27 mouse cellular contexts compared by ENCODE assay signal in genomic region chr7:29774371-29774770, GRCm38 (mm10). TPM values are rescaled to one million over a fixed set of nuclear protein-coding genes. Genes with fewer than 3 reads are reported as not detected.
A peak's percentile ranks its signal among the peaks of the same experiment; 100 is the strongest.
DNase-seq lines count a peak whose midpoint lies in the region; ATAC-seq and TF ChIP-seq lines count a peak whose summit lies in the region.
"Had no signal": no experiment of that assay in that cellular context is flagged by ENCODE, and none has a peak within 500 bp of the region (broad histone marks: within the 10 kb centered on the region; RNA-seq: fewer than 3 reads in every experiment).

No protein-coding gene starts in this region.

- WGBS in kidney, adult 2 months: 49% methylated on average over 3 of the region's 3 CpGs
- 49% methylated on average over 3 of the region's 3 CpGs for WGBS in kidney, embryonic 16.5 days
- WGBS in limb, embryonic 14.5 days: 86% methylated on average over 3 of the region's 3 CpGs
- 96% methylated on average over 3 of the region's 3 CpGs for WGBS in limb, embryonic 10.5 days

- peak; percentile 59 for DNase-seq in kidney, adult 2 months
- no peak for DNase-seq in kidney, postnatal 25 days
- DNase-seq in kidney, postnatal 14 days: no peak
- DNase-seq in limb, embryonic 14.5 days (ENCODE audit: low spot score): no peak
- DNase-seq in limb, embryonic 10.5 days (ENCODE audit: low spot score): no peak
- DNase-seq: adrenal gland, adult 2 months; adrenal gland, postnatal 14 days; cerebellum, adult 11 months; cerebellum, adult 2 months; cerebellum, adult 9-11 months; cerebellum, postnatal 25 days; forebrain, postnatal 0 days; gastrocnemius, postnatal 36 days; heart, adult 2 months; heart, postnatal 14 days; heart, postnatal 4 days had no signal

- H3K27me3 ChIP-seq in kidney, adult 2 months (replicated peaks; ENCODE audit: control insufficient read depth, insufficient read depth, low read length): no peaks in the 10 kb centered on the region
- H3K27me3 ChIP-seq in kidney, embryonic 16.5 days (ENCODE audit: insufficient read depth, low read length): no peaks in the 10 kb centered on the region
- H3K27me3 ChIP-seq in limb, embryonic 14.5 days (ENCODE audit: control insufficient read depth, insufficient read depth, low read length): no peaks in the 10 kb centered on the region
- H3K27me3 ChIP-seq in limb, embryonic 10.5 days (ENCODE audit: low read depth, poor library complexity, severe bottlenecking): no peaks in the 10 kb centered on the region
- H3K27me3 ChIP-seq: embryonic facial prominence, embryonic 12.5 days; embryonic facial prominence, embryonic 15.5 days; heart, embryonic 13.5 days had no signal

- no peak for TF ChIP-seq POLR2A in kidney, adult 2 months (IDR thresholded peaks at IDR 0.05; ENCODE audit: low read depth, low read length)
- no peak for TF ChIP-seq POLR2A in limb, embryonic 14.5 days (IDR thresholded peaks at IDR 0.05; ENCODE audit: borderline replicate concordance, extremely low read depth, insufficient read depth, insufficient read length)

- TF ChIP-seq CTCF in kidney, adult 2 months (conservative IDR thresholded peaks at IDR 0.05; ENCODE audit: insufficient read depth, insufficient read length, low read depth, low read length): no peak

- H3K9ac ChIP-seq in kidney, embryonic 16.5 days (replicated peaks; ENCODE audit: low read length): no peak overlapping the region
- no peak overlapping the region for H3K9ac ChIP-seq in limb, embryonic 14.5 days (ENCODE audit: low read depth, low read length, severe bottlenecking)
- H3K9ac ChIP-seq: embryonic facial prominence, embryonic 12.5 days; embryonic facial prominence, embryonic 15.5 days; forebrain, postnatal 0 days; heart, embryonic 13.5 days; hindbrain, embryonic 14.5 days had no signal

- peaks cover 4% of the 10 kb centered on the region; the same call in 1 of the 2 replicates for H3K9me3 ChIP-seq in kidney, embryonic 16.5 days (ENCODE audit: low read length)
- no peaks in the 10 kb centered on the region for H3K9me3 ChIP-seq in limb, embryonic 14.5 days (ENCODE audit: control insufficient read depth, low read length)
- H3K9me3 ChIP-seq in limb, embryonic 10.5 days (replicated peaks): no peaks in the 10 kb centered on the region
- H3K9me3 ChIP-seq: embryonic facial prominence, embryonic 12.5 days; embryonic facial prominence, embryonic 15.5 days; heart, embryonic 13.5 days had no signal

- peaks cover 19% of the 10 kb centered on the region; the same call in 1 of the 2 replicates for H3K4me1 ChIP-seq in kidney, adult 2 months (ENCODE audit: control insufficient read depth, insufficient read depth, low read length)
- H3K4me1 ChIP-seq in kidney, embryonic 16.5 days (ENCODE audit: insufficient read depth, low read length): peaks cover 21% of the 10 kb centered on the region; the same call in 1 of the 2 replicates
- peaks cover 2% of the 10 kb centered on the region for H3K4me1 ChIP-seq in limb, embryonic 14.5 days (ENCODE audit: control insufficient read depth, insufficient read depth, low read length)
- H3K4me1 ChIP-seq in limb, embryonic 10.5 days: peaks cover 3% of the 10 kb centered on the region

- peak overlapping the region; percentile 88 for H3K27ac ChIP-seq in kidney, adult 2 months (ENCODE audit: insufficient read depth, low read depth, low read length)
- H3K27ac ChIP-seq in kidney, embryonic 16.5 days (ENCODE audit: low read length): peak overlapping the region; percentile 68
- no peak overlapping the region for H3K27ac ChIP-seq in limb, embryonic 14.5 days (replicated peaks; ENCODE audit: low read depth, low read length)
- no peak overlapping the region for H3K27ac ChIP-seq in limb, embryonic 10.5 days
- H3K27ac ChIP-seq: embryonic facial prominence, embryonic 12.5 days; heart, adult 2 months; heart, embryonic 10.5 days; hindbrain, embryonic 14.5 days had no signal

- H3K4me2 ChIP-seq in kidney, embryonic 16.5 days (replicated peaks; ENCODE audit: low read depth, low read length): no peak overlapping the region
- no peak overlapping the region for H3K4me2 ChIP-seq in limb, embryonic 14.5 days (replicated peaks; ENCODE audit: low read depth, low read length, severe bottlenecking)
- H3K4me2 ChIP-seq: embryonic facial prominence, embryonic 12.5 days; embryonic facial prominence, embryonic 15.5 days; heart, embryonic 13.5 days; hindbrain, embryonic 14.5 days had no signal

- no peak for ATAC-seq in kidney, embryonic 16.5 days (ENCODE audit: low FRiP score, low TSS enrichment)
- peak; percentile 41; the same call in 1 of the 2 replicates for ATAC-seq in limb, embryonic 14.5 days (ENCODE audit: low FRiP score, low read depth)
- ATAC-seq: CD4-positive, CD25-positive, alpha-beta regulatory T cell, adult 4 months; forebrain, embryonic 14.5 days; forebrain, postnatal 0 days had no signal

- no peak overlapping the region for H3K4me3 ChIP-seq in kidney, adult 2 months (ENCODE audit: insufficient read depth, low read depth, low read length)
- H3K4me3 ChIP-seq in kidney, embryonic 16.5 days (ENCODE audit: low read length): no peak overlapping the region
- H3K4me3 ChIP-seq in limb, embryonic 14.5 days (replicated peaks; ENCODE audit: low read length): no peak overlapping the region
- no peak overlapping the region for H3K4me3 ChIP-seq in limb, embryonic 10.5 days
- H3K4me3 ChIP-seq: embryonic facial prominence, embryonic 12.5 days; embryonic facial prominence, embryonic 15.5 days; heart, adult 2 months; heart, embryonic 10.5 days; heart, embryonic 13.5 days had no signal

- H3K36me3 ChIP-seq in kidney, adult 2 months (ENCODE audit: control insufficient read depth, insufficient read depth, low read length): peaks cover 13% of the 10 kb centered on the region
- H3K36me3 ChIP-seq in kidney, embryonic 16.5 days (ENCODE audit: insufficient read depth, low read length): peaks cover 72% of the 10 kb centered on the region
- H3K36me3 ChIP-seq in limb, embryonic 14.5 days (ENCODE audit: control insufficient read depth, insufficient read depth, low read length): peaks cover 79% of the 10 kb centered on the region
- H3K36me3 ChIP-seq in limb, embryonic 10.5 days: peaks cover 84% of the 10 kb centered on the region

RNA-seq across cellular contexts. Expression of gene Zfp84, which starts 6.0 kb away (rescaled TPM):
- 5.5 and 5.7 TPM in 2 replicates for polyA plus RNA-seq in kidney, adult 2 months (2012; rRNA removed)
- 15.3 and 17.4 TPM in 2 replicates for polyA plus RNA-seq in kidney, embryonic 16.5 days (2015; fragmentation: Nextera tagmentation; extraction: Ambion mirVana)
- polyA plus RNA-seq in limb, embryonic 14.5 days (2012; rRNA removed): 9.7 and 11.6 TPM in 2 replicates
- polyA plus RNA-seq in limb, embryonic 14.5 days (2014; fragmentation: Nextera tagmentation; extraction: Ambion mirVana): 14.0 and 15.8 TPM in 2 replicates
- polyA plus RNA-seq in limb, embryonic 10.5 days (2016; fragmentation: Nextera tagmentation; extraction: Ambion mirVana): 8.7 and 12.4 TPM in 2 replicates

RNA-seq across cellular contexts. Expression of gene Zfp30, which starts 9.4 kb away (rescaled TPM):
- polyA plus RNA-seq in kidney, adult 2 months (2012; rRNA removed): 3.6 and 3.8 TPM in 2 replicates
- polyA plus RNA-seq in kidney, embryonic 16.5 days (2015; fragmentation: Nextera tagmentation; extraction: Ambion mirVana): 7.7 and 8.1 TPM in 2 replicates
- 7.6 and 8.7 TPM in 2 replicates for polyA plus RNA-seq in limb, embryonic 14.5 days (2012; rRNA removed)
- 11.3 and 11.4 TPM in 2 replicates for polyA plus RNA-seq in limb, embryonic 14.5 days (2014; fragmentation: Nextera tagmentation; extraction: Ambion mirVana)
- 5.2 and 7.1 TPM in 2 replicates for polyA plus RNA-seq in limb, embryonic 10.5 days (2016; fragmentation: Nextera tagmentation; extraction: Ambion mirVana)

RNA-seq across cellular contexts. Expression of gene Zfp790, which starts 41.5 kb away (rescaled TPM):
- 2.6 and 3.3 TPM in 2 replicates for polyA plus RNA-seq in kidney, adult 2 months (2012; rRNA removed)
- polyA plus RNA-seq in kidney, embryonic 16.5 days (2015; fragmentation: Nextera tagmentation; extraction: Ambion mirVana): 15.1 and 15.8 TPM in 2 replicates
- polyA plus RNA-seq in limb, embryonic 14.5 days (2012; rRNA removed): 5.9 and 8.0 TPM in 2 replicates
- polyA plus RNA-seq in limb, embryonic 14.5 days (2014; fragmentation: Nextera tagmentation; extraction: Ambion mirVana): 13.8 and 16.6 TPM in 2 replicates
- polyA plus RNA-seq in limb, embryonic 10.5 days (2016; fragmentation: Nextera tagmentation; extraction: Ambion mirVana): 15.2 and 16.7 TPM in 2 replicates

RNA-seq across cellular contexts. Expression of gene Catsperg2, which starts 47.5 kb away (rescaled TPM):
- 0.03 TPM in 1 of 2 replicates, not detected in the other for polyA plus RNA-seq in kidney, adult 2 months (2012; rRNA removed)
- polyA plus RNA-seq in kidney, embryonic 16.5 days (2015; fragmentation: Nextera tagmentation; extraction: Ambion mirVana): not detected in 2 replicates
- polyA plus RNA-seq in limb, embryonic 14.5 days (2012; rRNA removed): 0.04 and 0.13 TPM in 2 replicates
- polyA plus RNA-seq in limb, embryonic 14.5 days (2014; fragmentation: Nextera tagmentation; extraction: Ambion mirVana): not detected in 2 replicates
- 0.10 TPM in 1 of 2 replicates, not detected in the other for polyA plus RNA-seq in limb, embryonic 10.5 days (2016; fragmentation: Nextera tagmentation; extraction: Ambion mirVana)
- polyA plus RNA-seq: adrenal gland, adult 2 months; C2C12; CD4-positive, CD25-positive, alpha-beta regulatory T cell, adult 4 months; cerebellum, adult 2 months; embryonic facial prominence, embryonic 12.5 days; embryonic facial prominence, embryonic 15.5 days; heart, embryonic 10.5 days; heart, embryonic 13.5 days; heart, embryonic 16.5 days; hindbrain, embryonic 11.5 days had no signal

Comparison
In these comparisons a context has a peak if more than half of its experiments do, and no peak if none do; other contexts are left out.
1. H3K27ac ChIP-seq: peak in kidney, adult 2 months (single experiment) and kidney, embryonic 16.5 days (single experiment); none in limb, embryonic 14.5 days (single experiment) and limb, embryonic 10.5 days (single experiment).